Mouse (Mus musculus) kidney, adult 9 months (tissue): ENCODE measurements around the gene Lrrfip1.

Experiments used
- DNase-seq: peaks from one replicate; pipeline ENCODE4 v3.0.0; 2022

Lrrfip1 gene

GRCm38 (mm10) chr1:91030383-91030782, 31.8 kb downstream of the Lrrfip1 start:
- DNase-seq = no peak

- no peak for DNase-seq
Observed at GRCm38 (mm10) chr1:91031547-91031946, 33.0 kb downstream of the Lrrfip1 start.

- DNase-seq = no peak
Observed at GRCm38 (mm10) chr1:91032393-91032971, 33.9 kb downstream of the Lrrfip1 start.

- no peak for DNase-seq
Observed at GRCm38 (mm10) chr1:91034547-91034946, 36.0 kb downstream of the Lrrfip1 start.

- no peak for DNase-seq
Observed at GRCm38 (mm10) chr1:91035266-91035665, 36.7 kb downstream of the Lrrfip1 start.

GRCm38 (mm10) chr1:91037213-91037612, 38.7 kb downstream of the Lrrfip1 start:
- DNase-seq = no peak

- peak; percentile 46 for DNase-seq
Observed at GRCm38 (mm10) chr1:91038010-91038409, 39.5 kb downstream of the Lrrfip1 start.

GRCm38 (mm10) chr1:91038531-91038930, 40.0 kb downstream of the Lrrfip1 start:
- DNase-seq = no peak

GRCm38 (mm10) chr1:91041605-91042004, 43.1 kb downstream of the Lrrfip1 start:
- DNase-seq = no peak

- DNase-seq = no peak
Observed at GRCm38 (mm10) chr1:91043191-91043590, 44.7 kb downstream of the Lrrfip1 start.

GRCm38 (mm10) chr1:91044176-91044575, 45.6 kb downstream of the Lrrfip1 start:
- DNase-seq = no peak

GRCm38 (mm10) chr1:91044648-91045047, 46.1 kb downstream of the Lrrfip1 start:
- DNase-seq = no peak

- no peak for DNase-seq
Observed at GRCm38 (mm10) chr1:91046237-91046636, 47.7 kb downstream of the Lrrfip1 start.

- no peak for DNase-seq
Observed at GRCm38 (mm10) chr1:91049296-91049695, 50.8 kb downstream of the Lrrfip1 start.

GRCm38 (mm10) chr1:91051461-91052094, 53.0 kb downstream of the Lrrfip1 start:
- DNase-seq = no peak

GRCm38 (mm10) chr1:91052747-91053181, 54.2 kb downstream of the Lrrfip1 start:
- DNase-seq = peak; percentile 97

- DNase-seq = peak; percentile 76
Observed at GRCm38 (mm10) chr1:91053218-91054073, 54.9 kb downstream of the Lrrfip1 start.

- DNase-seq = no peak
Observed at GRCm38 (mm10) chr1:91054074-91054471, 55.5 kb downstream of the Lrrfip1 start.

GRCm38 (mm10) chr1:91054815-91055214, 56.3 kb downstream of the Lrrfip1 start:
- no peak for DNase-seq

- DNase-seq = no peak
Observed at GRCm38 (mm10) chr1:91055744-91056143, 57.2 kb downstream of the Lrrfip1 start.

GRCm38 (mm10) chr1:91056416-91056815, 57.9 kb downstream of the Lrrfip1 start:
- DNase-seq = no peak

- DNase-seq = no peak
Observed at GRCm38 (mm10) chr1:91057311-91058245, 59.0 kb downstream of the Lrrfip1 start.

GRCm38 (mm10) chr1:91058251-91058650, 59.7 kb downstream of the Lrrfip1 start:
- no peak for DNase-seq
